Mouse (Mus musculus) left cerebral cortex, adult 8-10 months (tissue): ENCODE results near the gene Selenoo. TPM values are rescaled to one million over a fixed set of nuclear protein-coding genes. Genes with fewer than 3 reads are reported as not detected.

Experiments
- DNase-seq, 2 experiments: peaks; one replicate each; pipeline ENCODE4 v3.0.0; 2022; ENCODE audit warnings: low spot score in 2 of 2
- total RNA-seq, 4 experiments: library from RNA; stranded (reverse); gene quantifications; 2 replicates each; pipeline ENCODE4 v1.2.4; 2022

The Selenoo gene
- total RNA-seq, result 10 to 100 TPM; 22.7 to 27.6 (median 24.7) TPM

- DNase-seq, result peak; percentile 74 to 86
Observed at GRCm38 (mm10) chr15:89088607-89089247, at the start of gene Selenoo. Gene Selenoo (plus strand): TSS chr15:89089084.

- no peak for DNase-seq
Observed at GRCm38 (mm10) chr15:89044381-89044780, 44.5 kb upstream of the Selenoo start.

- no peak for DNase-seq
Observed at GRCm38 (mm10) chr15:89046356-89046755, 42.5 kb upstream of the Selenoo start.

GRCm38 (mm10) chr15:89054666-89055065, 34.2 kb upstream of the Selenoo start:
- no peak for DNase-seq

- peak in 1 of 2 experiments; percentile 4 for DNase-seq
Observed at GRCm38 (mm10) chr15:89058736-89059135, 30.1 kb upstream of the Selenoo start.

GRCm38 (mm10) chr15:89059161-89059931, 29.5 kb upstream of the Selenoo start, which contains the start of gene Panx2:
Gene Panx2 (plus strand): TSS chr15:89059734.
- DNase-seq, result peak in 1 of 2 experiments; percentile 46

GRCm38 (mm10) chr15:89060032-89060681, 28.7 kb upstream of the Selenoo start:
- DNase-seq, result peak in 1 of 2 experiments; percentile 26

GRCm38 (mm10) chr15:89060811-89061460, 27.9 kb upstream of the Selenoo start:
- peak in 1 of 2 experiments; percentile 18 for DNase-seq

- peak in 1 of 2 experiments; percentile 4 for DNase-seq
Observed at GRCm38 (mm10) chr15:89061761-89062517, 26.9 kb upstream of the Selenoo start.

GRCm38 (mm10) chr15:89062518-89062910, 26.4 kb upstream of the Selenoo start:
- DNase-seq, result no peak

GRCm38 (mm10) chr15:89063001-89063400, 25.9 kb upstream of the Selenoo start:
- DNase-seq, result peak in 1 of 2 experiments; percentile 7

- DNase-seq, result peak; percentile 14 to 81
Observed at GRCm38 (mm10) chr15:89063536-89063935, 25.3 kb upstream of the Selenoo start.

- DNase-seq, result peak in 1 of 2 experiments; percentile 10
Observed at GRCm38 (mm10) chr15:89064891-89065290, 24.0 kb upstream of the Selenoo start.

- peak in 1 of 2 experiments; percentile 12 for DNase-seq
Observed at GRCm38 (mm10) chr15:89067609-89068008, 21.3 kb upstream of the Selenoo start.

GRCm38 (mm10) chr15:89068226-89068625, 20.7 kb upstream of the Selenoo start:
- DNase-seq, result peak in 1 of 2 experiments; percentile 6

- DNase-seq, result no peak
Observed at GRCm38 (mm10) chr15:89069336-89069840, 19.5 kb upstream of the Selenoo start.

GRCm38 (mm10) chr15:89070606-89071005, 18.3 kb upstream of the Selenoo start:
- no peak for DNase-seq

- DNase-seq, result no peak
Observed at GRCm38 (mm10) chr15:89073993-89074603, 14.8 kb upstream of the Selenoo start.

- DNase-seq, result no peak
Observed at GRCm38 (mm10) chr15:89074613-89075477, 14.0 kb upstream of the Selenoo start, which contains the start of gene Trabd. Gene Trabd (plus strand): TSS chr15:89075124.
